Mouse (Mus musculus) liver, adult 2 months (tissue): ENCODE data around the gene Spag6. TPM values are rescaled to one million over a fixed set of nuclear protein-coding genes. Genes with fewer than 3 reads are reported as not detected.

ENCODE experiments used
- DNase-seq: peaks from one replicate; pipeline ENCODE4 v3.0.0-alpha.2; 2011; ENCODE audit warnings: low read depth, low spot score; ENCODE audit errors: extremely low read depth
- H3K27ac ChIP-seq: fragments of 200-500 bp; replicated peaks from 2 replicates; pipeline ENCODE4 v1.5.1; 2012; ENCODE audit warnings: low read depth, mild to moderate bottlenecking, control low read depth, inconsistent platforms, low read length; ENCODE audit not compliant: insufficient read depth
- H3K27me3 ChIP-seq: fragments of 200-500 bp; 2 replicates; pipeline ENCODE4 v1.6.1; 2012; ENCODE audit warnings: mild to moderate bottlenecking, moderate library complexity, low read length, inconsistent platforms; ENCODE audit not compliant: control insufficient read depth, insufficient read depth
- H3K36me3 ChIP-seq: fragments of 200-500 bp; 2 replicates; pipeline ENCODE4 v1.6.1; 2012; ENCODE audit warnings: low read length, inconsistent platforms; ENCODE audit not compliant: control insufficient read depth, insufficient read depth
- H3K4me1 ChIP-seq: fragments of 200-500 bp; 2 replicates; pipeline ENCODE4 v1.6.1; 2011; ENCODE audit warnings: low read length; ENCODE audit not compliant: control insufficient read depth, insufficient read depth
- H3K4me3 ChIP-seq: fragments of 200-500 bp; 2 replicates; pipeline ENCODE4 v1.5.1; 2011; ENCODE audit warnings: low read depth, mild to moderate bottlenecking, control low read depth, low read length, moderate library complexity; ENCODE audit not compliant: insufficient read depth
- H3K79me2 ChIP-seq: fragments of 200-500 bp; 2 replicates; pipeline ENCODE4 v1.6.1; 2012; ENCODE audit warnings: inconsistent platforms, mild to moderate bottlenecking, low read length, moderate library complexity; ENCODE audit not compliant: control insufficient read depth, insufficient read depth
- H3K9ac ChIP-seq: fragments of 200-500 bp; 2 replicates; pipeline ENCODE4 v1.6.1; 2012; ENCODE audit warnings: low read depth, mild to moderate bottlenecking, control low read depth, inconsistent platforms, low read length
- CTCF ChIP-seq: fragments of 200-500 bp; IDR thresholded peaks from 2 replicates; pipeline ENCODE4 v1.5.1; 2011; ENCODE audit warnings: low read depth, low read length, control low read depth
- POLR2A ChIP-seq: fragments of 200-500 bp; IDR thresholded peaks from 2 replicates; pipeline ENCODE4 v1.6.1; 2011; ENCODE audit warnings: low read length, control low read depth; ENCODE audit not compliant: insufficient read depth; ENCODE audit errors: extremely low read depth
- WGBS: fragments of 180-500 bp; shearing (Covaris S2); methylation state at CpG from one replicate; pipeline ENCODE4 v1.1.7; 2018; 5-methylcytosine and 5-hydroxymethylcytosine counted together
- polyA plus RNA-seq: library from polyadenylated mRNA; depleted of rRNA; stranded (reverse); fragments of >200 nt; gene quantifications from 2 replicates; pipeline ENCODE4 v1.2.3, GENCODE M21; 2012
- total RNA-seq: library from RNA; depleted of rRNA; stranded (reverse); fragments of >200 nt; gene quantifications from 2 replicates; pipeline ENCODE4 v1.2.3, GENCODE M21; 2014

Gene Spag6
- total and polyA plus RNA-seq, 2 experiments: not detected

DNA sequence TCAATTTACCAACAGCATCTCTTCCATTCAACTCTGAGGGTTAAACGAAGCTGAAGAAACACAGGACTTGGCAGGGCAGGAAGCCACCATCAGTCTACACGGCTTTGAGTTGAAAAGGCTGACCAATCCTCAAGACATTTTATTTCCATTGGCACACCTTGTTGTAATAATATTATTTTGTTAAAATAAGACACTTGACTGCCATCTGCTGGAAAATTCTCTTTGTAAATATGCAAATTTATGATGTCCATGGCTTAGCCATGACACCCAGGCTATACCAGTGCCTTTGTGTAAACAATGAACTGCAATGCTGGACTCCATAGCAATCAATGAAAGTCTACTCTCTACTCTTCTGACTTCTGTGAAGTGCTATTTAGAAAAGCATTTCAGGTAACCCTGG lies 62.3 kb downstream of the Spag6 start:
- Histone ChIP-seq H3K79me2 (no peaks in the 10 kb centered on the region), H3K36me3 (no peaks in the 10 kb centered on the region), H3K4me1 (no peaks in the 10 kb centered on the region), H3K27ac (no peak overlapping the region), H3K9ac (no peak overlapping the region), H3K27me3 (no peaks in the 10 kb centered on the region), H3K4me3 (no peak overlapping the region)
- 57% methylated on average over 2 of the region's 2 CpGs for WGBS
- TF ChIP-seq CTCF (no peak), POLR2A (no peak)
- DNase-seq: peak; percentile 35

DNA sequence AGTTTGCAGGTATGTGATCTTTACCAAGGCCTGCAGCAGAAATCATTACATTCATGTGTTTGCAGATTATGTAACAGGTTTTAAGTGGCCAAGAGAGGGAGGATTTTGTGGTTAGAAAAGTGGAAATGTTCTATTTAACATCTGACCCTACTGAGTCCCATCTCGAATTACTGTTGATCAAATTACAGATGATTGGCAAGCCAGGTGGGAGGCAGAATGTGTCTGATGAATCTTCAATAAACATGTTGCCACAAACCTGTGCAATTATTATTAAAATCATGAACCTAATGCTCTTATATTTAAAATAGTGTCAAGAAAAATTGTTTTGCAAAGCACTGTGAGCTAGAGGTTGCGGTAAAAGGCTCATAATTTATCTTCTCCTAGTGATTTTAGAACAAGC lies 71.0 kb downstream of the Spag6 start:
- H3K27ac ChIP-seq: no peak overlapping the region
- no peaks in the 10 kb centered on the region for H3K79me2 ChIP-seq
- H3K36me3 ChIP-seq: no peaks in the 10 kb centered on the region
- peaks cover 11% of the 10 kb centered on the region for H3K4me1 ChIP-seq
- H3K27me3 ChIP-seq: no peaks in the 10 kb centered on the region; the same call in 1 of the 2 replicates
- peak; percentile 5 for DNase-seq
- TF ChIP-seq CTCF: no peak
- 54% methylated on average over 2 of the region's 2 CpGs for WGBS
- no peak overlapping the region for H3K9ac ChIP-seq
- no peak overlapping the region for H3K4me3 ChIP-seq

DNA sequence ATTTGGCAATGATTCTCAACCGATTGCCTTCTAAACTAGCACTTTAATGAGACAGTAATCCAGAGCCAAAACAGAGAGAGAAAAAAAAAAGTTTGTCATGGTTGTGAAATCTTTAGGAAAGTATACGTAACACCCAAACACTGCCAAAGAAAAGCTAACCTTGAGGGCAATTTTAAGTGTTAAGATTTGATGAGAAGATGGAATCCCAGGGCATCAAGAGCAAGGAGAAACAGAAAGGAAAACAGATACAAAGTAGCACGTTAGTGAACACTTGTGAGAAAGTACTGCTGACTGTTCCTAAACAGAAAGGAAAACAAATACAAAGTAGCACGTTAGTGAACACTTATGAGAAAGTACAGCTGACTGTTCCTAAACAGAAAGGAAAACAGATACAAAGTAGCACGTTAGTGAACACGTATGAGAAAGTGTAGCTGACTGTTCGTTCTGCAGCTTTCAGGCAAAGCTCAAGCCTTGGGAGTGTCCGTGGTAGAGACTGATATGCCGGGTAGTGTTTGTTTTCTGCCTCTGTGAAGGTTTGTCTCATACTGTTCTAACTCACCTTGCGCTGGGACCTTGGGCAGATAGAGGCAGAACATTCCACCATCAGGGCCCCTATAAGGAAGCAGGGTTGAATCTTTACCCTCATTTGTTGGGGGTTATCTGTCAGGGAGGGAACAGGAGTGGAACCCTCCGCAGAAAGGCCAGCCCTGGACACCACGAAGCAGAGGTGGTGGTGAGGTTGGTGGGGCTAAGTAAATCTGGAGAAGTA lies 71.8 kb downstream of the Spag6 start:
- Histone ChIP-seq H3K79me2 (no peaks in the 10 kb centered on the region), H3K27me3 (no peaks in the 10 kb centered on the region; the same call in 1 of the 2 replicates), H3K4me1 (peaks cover 11% of the 10 kb centered on the region), H3K4me3 (peak overlapping the region; percentile 55), H3K9ac (peak overlapping the region; percentile 32), H3K27ac (peak overlapping the region; percentile 42), H3K36me3 (no peaks in the 10 kb centered on the region)
- peak; percentile 61 for DNase-seq
- no peak for TF ChIP-seq CTCF
- no peak for TF ChIP-seq POLR2A
- 3% methylated on average over 12 of the region's 12 CpGs for WGBS

DNA sequence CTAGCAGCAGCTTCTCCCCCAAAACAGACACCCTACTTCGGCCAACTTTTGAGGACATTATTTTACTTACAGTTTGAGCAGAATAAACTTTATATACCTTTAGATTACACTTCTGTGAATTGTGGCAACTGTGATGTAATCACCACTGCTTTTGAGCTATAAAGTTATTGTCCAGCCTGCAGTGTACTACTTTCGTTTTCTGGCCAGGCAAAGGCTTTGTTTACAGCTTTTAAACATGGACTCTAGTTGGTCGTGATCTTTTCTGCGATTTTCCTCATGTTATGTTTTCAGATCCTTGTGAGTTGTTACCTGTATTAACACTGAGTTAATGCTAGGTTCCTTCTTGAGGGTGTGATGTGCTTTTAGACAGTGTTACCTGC lies 72.6 kb downstream of the Spag6 start:
- Histone ChIP-seq H3K27me3 (no peaks in the 10 kb centered on the region; the same call in 1 of the 2 replicates), H3K4me1 (peaks cover 11% of the 10 kb centered on the region), H3K27ac (peak overlapping the region; percentile 63), H3K36me3 (no peaks in the 10 kb centered on the region), H3K9ac (peak overlapping the region; percentile 95), H3K79me2 (no peaks in the 10 kb centered on the region), H3K4me3 (peak overlapping the region; percentile 68)
- no peak for TF ChIP-seq CTCF
- TF ChIP-seq POLR2A: no peak
- 12% methylated on average over 4 of the region's 4 CpGs for WGBS
- DNase-seq: peak; percentile 36

DNA sequence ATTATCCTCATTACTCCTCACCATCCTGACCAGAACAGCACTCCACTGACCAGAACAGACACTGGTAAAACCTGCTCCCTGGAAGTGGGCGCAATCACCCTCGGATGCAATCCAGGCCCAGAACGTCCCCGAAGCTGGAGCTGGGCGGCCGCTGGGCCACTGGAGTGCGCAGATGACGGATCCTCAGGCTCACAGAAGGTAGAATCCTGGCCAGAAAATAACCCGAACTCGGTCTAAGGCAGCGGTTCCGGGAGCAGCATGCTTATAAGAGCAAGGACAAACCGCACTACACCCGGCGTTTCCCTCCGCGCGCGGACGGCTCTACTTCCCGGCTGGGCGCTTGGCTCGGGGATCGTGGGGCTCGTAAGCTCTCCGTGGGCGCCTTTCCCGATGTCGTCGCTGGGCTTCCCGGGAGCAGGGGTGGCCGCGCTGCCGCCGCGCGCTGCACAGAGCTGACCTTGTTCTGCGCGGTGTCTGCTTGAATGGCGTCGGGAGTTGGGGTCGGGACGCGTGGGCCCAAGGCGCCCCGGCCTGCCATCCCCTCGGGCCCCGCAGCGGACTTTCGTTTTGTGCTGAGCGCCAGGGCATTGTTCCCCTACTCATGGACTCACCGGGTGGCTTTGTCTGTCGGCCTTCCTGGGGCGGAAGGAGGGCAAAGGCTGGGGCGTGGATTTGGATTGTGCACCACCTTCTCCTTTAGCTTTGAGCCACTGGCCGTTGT lies 73.1 kb downstream of the Spag6 start:
- Histone ChIP-seq H3K27ac (peak overlapping the region; percentile 63), H3K27me3 (no peaks in the 10 kb centered on the region; the same call in 1 of the 2 replicates), H3K36me3 (no peaks in the 10 kb centered on the region), H3K4me1 (peaks cover 11% of the 10 kb centered on the region), H3K79me2 (no peaks in the 10 kb centered on the region), H3K4me3 (peak overlapping the region; percentile 68), H3K9ac (peak overlapping the region; percentile 95)
- TF ChIP-seq CTCF (no peak), POLR2A (no peak)
- peak; percentile 32 for DNase-seq
- WGBS: under 1% methylated on average over 56 of the region's 56 CpGs

DNA sequence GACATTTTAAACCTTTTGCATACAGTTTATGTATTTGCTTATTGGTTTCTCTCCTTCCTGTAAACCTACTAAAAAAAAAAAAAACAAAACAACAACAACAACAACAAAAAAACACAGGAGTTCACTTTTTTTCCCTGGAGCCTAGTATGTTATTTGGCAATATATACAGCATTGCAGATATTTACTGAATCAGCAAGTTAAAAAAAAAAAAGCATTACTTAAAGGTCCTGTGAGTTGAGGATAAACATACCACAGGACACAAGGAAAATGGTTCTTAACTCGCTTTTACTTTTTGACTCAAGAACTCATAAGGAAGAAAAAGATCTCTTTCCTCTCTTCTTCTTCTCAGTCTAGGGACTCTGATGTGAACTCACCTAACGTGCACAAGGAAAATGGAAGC lies 74.6 kb downstream of the Spag6 start:
- Histone ChIP-seq H3K27me3 (no peaks in the 10 kb centered on the region; the same call in 1 of the 2 replicates), H3K27ac (no peak overlapping the region), H3K9ac (no peak overlapping the region), H3K36me3 (no peaks in the 10 kb centered on the region), H3K79me2 (no peaks in the 10 kb centered on the region), H3K4me3 (no peak overlapping the region), H3K4me1 (peaks cover 11% of the 10 kb centered on the region)
- DNase-seq: no peak
- 99% methylated on average over 2 of the region's 2 CpGs for WGBS
- TF ChIP-seq POLR2A (no peak), CTCF (no peak)
